8 mouse cellular contexts compared by ENCODE assay signal in genomic region chr14:25480916-25481666, GRCm38 (mm10). TPM values are rescaled to one million over a fixed set of nuclear protein-coding genes. Genes with fewer than 3 reads are reported as not detected.
DNase-seq lines count a peak whose midpoint lies in the region; ATAC-seq and TF ChIP-seq lines count a peak whose summit lies in the region.

No protein-coding gene starts in this region.

- ATAC-seq in forebrain, embryonic 14.5 days, result no peak
- no peak for ATAC-seq in hindbrain, postnatal 0 days
- peak; percentile 82 for ATAC-seq in liver, embryonic 13.5 days (ENCODE audit: low read depth)

- H3K4me3 ChIP-seq in forebrain, embryonic 14.5 days (ENCODE audit: low read depth, low read length), result no peak overlapping the region
- H3K4me3 ChIP-seq in hindbrain, postnatal 0 days (ENCODE audit: low read length), result no peak overlapping the region
- peak overlapping the region; percentile 57 for H3K4me3 ChIP-seq in liver, embryonic 13.5 days (replicated peaks)

- 0 out of 2 replicates have a peak overlapping the region, but pooled peaks have one; percentile 4 for H3K9ac ChIP-seq in forebrain, embryonic 14.5 days (ENCODE audit: low read length)
- H3K9ac ChIP-seq in hindbrain, postnatal 0 days (replicated peaks; ENCODE audit: low read length), result no peak overlapping the region
- H3K9ac ChIP-seq in liver, embryonic 13.5 days, result peak overlapping the region; percentile 77

- 60% methylated on average over 20 of the region's 20 CpGs for WGBS in forebrain, embryonic 14.5 days
- 44% methylated on average over 20 of the region's 20 CpGs for WGBS in hindbrain, postnatal 0 days
- 10% methylated on average over 20 of the region's 20 CpGs for WGBS in liver, embryonic 13.5 days (ENCODE audit: insufficient replicate concordance)

- no peak for TF ChIP-seq CTCF in hindbrain, postnatal 0 days (IDR thresholded peaks at IDR 0.05; ENCODE audit: low read depth)

- no peaks in the 10 kb centered on the region for H3K27me3 ChIP-seq in forebrain, embryonic 14.5 days (replicated peaks; ENCODE audit: control insufficient read depth, insufficient read depth, low read length)
- no peaks in the 10 kb centered on the region for H3K27me3 ChIP-seq in hindbrain, postnatal 0 days (ENCODE audit: insufficient read depth, low read length)
- no peaks in the 10 kb centered on the region for H3K27me3 ChIP-seq in liver, embryonic 13.5 days

- DNase-seq in A20 (ENCODE audit: low read depth, low spot score) (peak; percentile 26), NIH3T3 (ENCODE audit: low read depth) (peak; percentile 57)
- no peak for DNase-seq in forebrain, embryonic 14.5 days (ENCODE audit: low spot score)
- no peak for DNase-seq in hindbrain, postnatal 0 days (ENCODE audit: low spot score)
- DNase-seq in liver, embryonic 13.5 days, result peak; percentile 76
- peak; percentile 66 to 84 for DNase-seq in monocyte, adult 2 months (ENCODE audit: low read depth in 1 of 2, low spot score in 2 of 2)
- DNase-seq in frontal cortex, postnatal 36 days (ENCODE audit: low spot score in 2 of 2), result no peak
- DNase-seq in cerebellum, adult 11-12 months, result no peak

- H3K9me3 ChIP-seq in forebrain, embryonic 14.5 days (replicated peaks; ENCODE audit: control insufficient read depth, low read length), result no peaks in the 10 kb centered on the region
- H3K9me3 ChIP-seq in hindbrain, postnatal 0 days (ENCODE audit: low read length), result no peaks in the 10 kb centered on the region
- H3K9me3 ChIP-seq in liver, embryonic 13.5 days (replicated peaks), result no peaks in the 10 kb centered on the region

- H3K36me3 ChIP-seq in forebrain, embryonic 14.5 days (ENCODE audit: control insufficient read depth, insufficient read depth, low read length), result peaks cover 3% of the 10 kb centered on the region; the same call in 1 of the 2 replicates
- H3K36me3 ChIP-seq in hindbrain, postnatal 0 days (ENCODE audit: insufficient read depth, low read length), result no peaks in the 10 kb centered on the region
- H3K36me3 ChIP-seq in liver, embryonic 13.5 days, result no peaks in the 10 kb centered on the region

- peak overlapping the region; percentile 48; the same call in 1 of the 2 replicates for H3K27ac ChIP-seq in forebrain, embryonic 14.5 days (ENCODE audit: low read depth, low read length)
- H3K27ac ChIP-seq in hindbrain, postnatal 0 days, result peak overlapping the region; percentile 43
- peak overlapping the region; percentile 94 for H3K27ac ChIP-seq in liver, embryonic 13.5 days

- H3K4me2 ChIP-seq in forebrain, embryonic 14.5 days (ENCODE audit: low read length), result no peak overlapping the region
- 0 out of 2 replicates have a peak overlapping the region, but pooled peaks have one; percentile 4 for H3K4me2 ChIP-seq in hindbrain, postnatal 0 days (ENCODE audit: low read depth, low read length)
- H3K4me2 ChIP-seq in liver, embryonic 13.5 days, result peak overlapping the region; percentile 80

- peaks cover 57% of the 10 kb centered on the region for H3K4me1 ChIP-seq in forebrain, embryonic 14.5 days (ENCODE audit: control insufficient read depth, insufficient read depth, low read length)
- peaks cover 55% of the 10 kb centered on the region for H3K4me1 ChIP-seq in hindbrain, postnatal 0 days (ENCODE audit: insufficient read depth, low read length)
- peaks cover 99% of the 10 kb centered on the region for H3K4me1 ChIP-seq in liver, embryonic 13.5 days (replicated peaks)

RNA-seq across cellular contexts. Expression of gene Zmiz1, which starts 22.1 kb away (rescaled TPM):
- polyA plus RNA-seq in forebrain, embryonic 14.5 days (2014; fragmentation: Nextera tagmentation; extraction: Ambion mirVana), result 37.0 and 43.8 TPM in 2 replicates
- 129 and 135 TPM in 2 replicates for total RNA-seq in hindbrain, postnatal 0 days (2014; rRNA removed)
- polyA plus RNA-seq in hindbrain, postnatal 0 days (2015; fragmentation: Nextera tagmentation; extraction: Ambion mirVana), result 41.9 and 50.6 TPM in 2 replicates
- polyA plus RNA-seq in liver, embryonic 13.5 days (2015; fragmentation: Nextera tagmentation; extraction: Ambion mirVana), result 4.5 TPM in 2 replicates

Comparison
In these comparisons a context has a peak if more than half of its experiments do, and no peak if none do; other contexts are left out.
1. DNase-seq: peak in A20 (single experiment), NIH3T3 (single experiment), liver, embryonic 13.5 days (single experiment) and monocyte, adult 2 months (2 of 2); none in forebrain, embryonic 14.5 days (single experiment), hindbrain, postnatal 0 days (single experiment), frontal cortex, postnatal 36 days (0 of 2) and cerebellum, adult 11-12 months (single experiment).
2. H3K27ac ChIP-seq: peak in every context shown above with its lines; median percentile 94 in liver, embryonic 13.5 days; 48 in forebrain, embryonic 14.5 days; 43 in hindbrain, postnatal 0 days.